Mouse (Mus musculus) embryonic facial prominence, embryonic 15.5 days (tissue): ENCODE measurements around the gene Chil4. TPM values are rescaled to one million over a fixed set of nuclear protein-coding genes. Genes with fewer than 3 reads are reported as not detected.
"Not testable (repeated sequence)": the region's sequence is repeated elsewhere in the genome, so short reads cannot be mapped to it uniquely, and the experiment has no call there.

Experiments
- ATAC-seq: fragments of 200-750 bp; cut with Nextera tagmentation; 2 replicates; pipeline ENCODE4 v1.8.0; 2017; ENCODE audit warnings: low read depth, moderate TSS enrichment; ENCODE audit not compliant: insufficient number of reproducible peaks, low FRiP score, low TSS enrichment
- H3K27ac ChIP-seq: fragments of 300-500 bp; sonication (generic); replicated peaks from 2 replicates; pipeline ENCODE4 v1.5.1; 2015; ENCODE audit warnings: mild to moderate bottlenecking, inconsistent platforms
- H3K27me3 ChIP-seq: fragments of 300-500 bp; sonication (generic); 2 replicates; pipeline ENCODE4 v1.6.1; 2015; ENCODE audit warnings: inconsistent platforms
- H3K36me3 ChIP-seq: fragments of 300-500 bp; sonication (generic); 2 replicates; pipeline ENCODE4 v1.6.1; 2015; ENCODE audit warnings: mild to moderate bottlenecking, inconsistent platforms
- H3K4me1 ChIP-seq: fragments of 300-500 bp; sonication (generic); 2 replicates; pipeline ENCODE4 v1.6.1; 2015; ENCODE audit warnings: inconsistent platforms
- H3K4me2 ChIP-seq: fragments of 300-500 bp; sonication (generic); replicated peaks from 2 replicates; pipeline ENCODE4 v1.6.1; 2015; ENCODE audit warnings: mild to moderate bottlenecking, inconsistent platforms
- H3K4me3 ChIP-seq: fragments of 300-500 bp; sonication (generic); replicated peaks from 2 replicates; pipeline ENCODE4 v1.5.1; 2015; ENCODE audit warnings: mild to moderate bottlenecking, inconsistent platforms
- H3K9ac ChIP-seq: fragments of 300-500 bp; sonication (generic); 2 replicates; pipeline ENCODE4 v1.6.1; 2015; ENCODE audit warnings: inconsistent platforms
- H3K9me3 ChIP-seq: fragments of 300-500 bp; sonication (generic); replicated peaks from 2 replicates; pipeline ENCODE4 v1.6.1; 2016; ENCODE audit warnings: inconsistent platforms
- WGBS: fragments of 180-500 bp; shearing (Covaris S2); methylation state at CpG from one replicate; pipeline ENCODE4 v1.1.7; 2015; 5-methylcytosine and 5-hydroxymethylcytosine counted together
- polyA plus RNA-seq: library from polyadenylated mRNA; unstranded; fragments of >200 nt; fragmentation: Nextera tagmentation; extraction: Ambion mirVana; gene quantifications from 2 replicates; pipeline ENCODE4 v1.2.1, GENCODE M21; 2015

The Chil4 gene
- polyA plus RNA-seq, 1 experiment from 2014 or later, result 0.11 TPM

- not testable (repeated sequence) for H3K4me1 ChIP-seq, ATAC-seq, H3K4me2 ChIP-seq, H3K9ac ChIP-seq, H3K4me3 ChIP-seq, H3K27ac ChIP-seq, H3K27me3 ChIP-seq, H3K36me3 ChIP-seq, H3K9me3 ChIP-seq
- 84% methylated on average over 4 of the region's 4 CpGs for WGBS
Measured at GRCm38 (mm10) chr3:106218284-106218954, 888 bp downstream of the Chil4 start.

- not testable (repeated sequence) for H3K4me1 ChIP-seq, ATAC-seq, H3K27me3 ChIP-seq, H3K9ac ChIP-seq, H3K27ac ChIP-seq, H3K36me3 ChIP-seq, H3K4me2 ChIP-seq, H3K4me3 ChIP-seq
- H3K9me3 ChIP-seq, result peaks cover 26% of the 10 kb centered on the region
- WGBS, result 38% methylated on average over 1 of the region's 1 CpGs
Measured at GRCm38 (mm10) chr3:106198030-106198429, 21.3 kb downstream of the Chil4 start.

GRCm38 (mm10) chr3:106197246-106197645, 22.1 kb downstream of the Chil4 start:
- H3K4me2 ChIP-seq, H3K36me3 ChIP-seq, H3K4me3 ChIP-seq, ATAC-seq, H3K9ac ChIP-seq, H3K4me1 ChIP-seq, H3K27me3 ChIP-seq, H3K27ac ChIP-seq: not testable (repeated sequence)
- 69% methylated on average over 2 of the region's 2 CpGs for WGBS
- H3K9me3 ChIP-seq, result peaks cover 26% of the 10 kb centered on the region

GRCm38 (mm10) chr3:106196276-106196675, 23.0 kb downstream of the Chil4 start:
- no peaks in the 10 kb centered on the region for H3K4me1 ChIP-seq
- no peak overlapping the region for H3K4me2 ChIP-seq
- H3K36me3 ChIP-seq, result no peaks in the 10 kb centered on the region
- no peak for ATAC-seq
- no peak overlapping the region for H3K4me3 ChIP-seq
- H3K27ac ChIP-seq, result no peak overlapping the region
- H3K9ac ChIP-seq, result no peak overlapping the region
- no peaks in the 10 kb centered on the region for H3K27me3 ChIP-seq
- H3K9me3 ChIP-seq, result peaks cover 26% of the 10 kb centered on the region

GRCm38 (mm10) chr3:106195486-106195885, 23.8 kb downstream of the Chil4 start:
- Histone ChIP-seq H3K9me3 (peaks cover 26% of the 10 kb centered on the region), H3K4me2 (no peak overlapping the region), H3K27me3 (no peaks in the 10 kb centered on the region), H3K27ac (no peak overlapping the region), H3K36me3 (no peaks in the 10 kb centered on the region), H3K9ac (no peak overlapping the region), H3K4me1 (no peaks in the 10 kb centered on the region), H3K4me3 (no peak overlapping the region)
- 86% methylated on average over 12 of the region's 12 CpGs for WGBS
- no peak for ATAC-seq

- H3K36me3 ChIP-seq, result no peaks in the 10 kb centered on the region
- H3K4me1 ChIP-seq, result no peaks in the 10 kb centered on the region
- ATAC-seq, result no peak
- WGBS, result 72% methylated on average over 2 of the region's 2 CpGs
- no peaks in the 10 kb centered on the region for H3K27me3 ChIP-seq
- no peak overlapping the region for H3K27ac ChIP-seq
- H3K4me3 ChIP-seq, result no peak overlapping the region
- H3K9ac ChIP-seq, result no peak overlapping the region
- H3K4me2 ChIP-seq, result no peak overlapping the region
- peaks cover 19% of the 10 kb centered on the region; the same call in 1 of the 2 replicates for H3K9me3 ChIP-seq
Measured at GRCm38 (mm10) chr3:106187991-106188390, 31.3 kb downstream of the Chil4 start.

GRCm38 (mm10) chr3:106177509-106178189, 41.7 kb downstream of the Chil4 start:
- WGBS, result 85% methylated on average over 13 of the region's 13 CpGs
- no peak overlapping the region for H3K4me3 ChIP-seq
- no peak for ATAC-seq
- no peaks in the 10 kb centered on the region for H3K36me3 ChIP-seq
- H3K27ac ChIP-seq, result no peak overlapping the region
- H3K4me2 ChIP-seq, result no peak overlapping the region
- H3K27me3 ChIP-seq, result no peaks in the 10 kb centered on the region
- H3K9ac ChIP-seq, result no peak overlapping the region
- H3K9me3 ChIP-seq, result 0 out of 2 replicates have a peak, but pooled peaks cover 7% of the 10 kb centered on the region
- H3K4me1 ChIP-seq, result no peaks in the 10 kb centered on the region

- not testable (repeated sequence) for H3K27me3 ChIP-seq, H3K4me2 ChIP-seq, H3K9ac ChIP-seq, H3K4me1 ChIP-seq, H3K36me3 ChIP-seq, H3K27ac ChIP-seq, H3K4me3 ChIP-seq, H3K9me3 ChIP-seq, ATAC-seq
- WGBS, result 47% methylated on average over 2 of the region's 2 CpGs
Measured at GRCm38 (mm10) chr3:106174971-106175370, 44.3 kb downstream of the Chil4 start.

- H3K4me1 ChIP-seq, H3K27ac ChIP-seq: not testable (repeated sequence)
Measured at GRCm38 (mm10) chr3:106172506-106172905, 46.8 kb downstream of the Chil4 start.

GRCm38 (mm10) chr3:106171135-106171731, 48.1 kb downstream of the Chil4 start:
- no peaks in the 10 kb centered on the region for H3K4me1 ChIP-seq
- no peaks in the 10 kb centered on the region for H3K36me3 ChIP-seq
- no peak overlapping the region for H3K4me3 ChIP-seq
- ATAC-seq, result peak; percentile 29; the same call in 1 of the 2 replicates
- 82% methylated on average over 1 of the region's 1 CpGs for whole genome bisulfite sequencing
- H3K9ac ChIP-seq, result no peak overlapping the region
- no peaks in the 10 kb centered on the region for H3K27me3 ChIP-seq
- no peak overlapping the region for H3K4me2 ChIP-seq
- no peak overlapping the region for H3K27ac ChIP-seq
- H3K9me3 ChIP-seq, result peaks cover 8% of the 10 kb centered on the region; the same call in 1 of the 2 replicates

More at GRCm38 (mm10) chr3:106172506-106172905, 46.8 kb downstream of the Chil4 start:
- H3K4me2 ChIP-seq, H3K27me3 ChIP-seq, H3K4me3 ChIP-seq, H3K36me3 ChIP-seq, H3K9ac ChIP-seq, H3K9me3 ChIP-seq, ATAC-seq: not testable (repeated sequence)
- 62% methylated on average over 2 of the region's 2 CpGs for WGBS

GRCm38 (mm10) chr3:106170522-106171053, 48.7 kb downstream of the Chil4 start:
- ATAC-seq, result no peak
- WGBS, result 50% methylated on average over 1 of the region's 1 CpGs

More at GRCm38 (mm10) chr3:106170522-106171053, 48.7 kb downstream of the Chil4 start:
- H3K27ac ChIP-seq, result no peak overlapping the region
- H3K9ac ChIP-seq, result no peak overlapping the region
- no peak overlapping the region for H3K4me2 ChIP-seq
- no peaks in the 10 kb centered on the region for H3K27me3 ChIP-seq
- H3K36me3 ChIP-seq, result no peaks in the 10 kb centered on the region
- H3K9me3 ChIP-seq, result peaks cover 8% of the 10 kb centered on the region; the same call in 1 of the 2 replicates
- no peak overlapping the region for H3K4me3 ChIP-seq
- no peaks in the 10 kb centered on the region for H3K4me1 ChIP-seq
